Mouse (Mus musculus) C3H10T1/2 (cell line): ENCODE measurements around the gene Gm15737. TPM values are rescaled to one million over a fixed set of nuclear protein-coding genes. Genes with fewer than 3 reads are reported as not detected.

ENCODE experiments used
- polyA plus RNA-seq, 2 experiments: library from polyadenylated mRNA; unstranded; fragments of >200 nt; fragmentation: generic; extraction: Trizol; gene quantifications; one replicate each; pipeline ENCODE4 v1.2.1; 2012; ENCODE audit warnings: missing spikeins in 2 of 2

The Gm15737 gene
- polyA plus RNA-seq, result under 1 TPM in 1 of 2 experiments, not detected in 1; 0.05 TPM

GRCm38 (mm10) chr6:92869089-92869581 is at the start of gene Gm15737:
Gm15737 (plus strand) TSS chr6:92869357.

Other genes starting within 250 kb of the Gm15737 start
- gene Prickle2, start 163.2 kb upstream of the Gm15737 start, polyA plus RNA-seq, result 1 to 10 TPM in 1 of 2 experiments, under 1 TPM in 1; 0.12 to 2.6 TPM
- under 1 TPM in 1 of 2 experiments, not detected in 1; 0.19 TPM for gene A730049H05Rik, start 52.9 kb upstream of the Gm15737 start, polyA plus RNA-seq
- gene Adamts9, start 74.1 kb downstream of the Gm15737 start, polyA plus RNA-seq, result 10 to 100 TPM in 1 of 2 experiments, under 1 TPM in 1; 0.13 to 11.1 TPM